Mouse (Mus musculus): ENCODE data around the gene Prss12.

Prss12 gene

GRCm38 (mm10) chr3:123446708-123447537, at the start of gene Prss12:
TSS of gene Prss12 (plus strand) at chr3:123446913.
- peak; percentile 25 to 32 for DNase-seq (ENCODE audit: low spot score in 2 of 2)

GRCm38 (mm10) chr3:123397562-123398481, 48.9 kb upstream of the Prss12 start:
- DNase-seq (ENCODE audit: low spot score in 2 of 2): no peak

- DNase-seq (ENCODE audit: low spot score in 2 of 2): no peak
Observed at GRCm38 (mm10) chr3:123404945-123405344, 41.8 kb upstream of the Prss12 start.

GRCm38 (mm10) chr3:123411821-123412578, 34.7 kb upstream of the Prss12 start:
- no peak for DNase-seq (ENCODE audit: low spot score in 2 of 2)

DNA sequence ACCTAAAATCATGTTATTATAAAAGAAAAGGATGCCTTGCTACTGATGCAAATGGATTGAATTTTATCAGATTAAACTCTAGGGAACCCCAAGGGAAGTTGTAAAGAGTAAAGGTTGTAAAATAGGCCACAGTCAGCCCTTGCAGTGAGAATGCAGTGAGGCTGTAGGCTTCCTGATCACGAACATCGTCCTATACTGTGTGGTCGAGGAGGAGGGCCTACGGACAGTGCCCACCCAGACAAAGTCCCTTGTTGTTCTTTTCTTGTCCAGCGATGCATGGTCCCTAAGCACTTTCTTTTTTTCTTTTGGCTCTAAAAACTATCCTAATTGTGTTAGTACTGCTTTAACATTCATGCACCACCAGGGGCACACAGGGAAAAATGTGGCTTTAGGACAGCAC, 33.5 kb upstream of the Prss12 start:
- no peak for DNase-seq (ENCODE audit: low spot score in 2 of 2)

DNA sequence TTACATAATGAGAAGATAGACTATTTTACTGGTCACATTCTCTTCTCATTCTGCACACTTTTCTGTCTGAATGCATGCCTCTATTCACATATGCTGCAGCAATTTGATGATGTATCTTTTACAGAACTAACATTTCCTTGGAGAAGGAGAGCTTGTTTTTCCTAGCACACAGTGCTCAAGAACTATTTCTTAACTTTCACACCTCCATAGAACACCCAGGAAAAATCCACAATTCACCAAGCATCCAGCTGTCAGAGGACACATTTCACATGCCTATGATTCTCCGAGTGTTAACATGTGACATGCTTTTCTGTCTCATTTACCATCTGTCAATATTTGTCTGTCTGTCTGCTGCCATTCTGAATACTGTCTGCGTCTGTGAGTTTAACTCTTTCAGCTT, 21.1 kb upstream of the Prss12 start:
- DNase-seq (ENCODE audit: low spot score in 2 of 2): no peak

DNA sequence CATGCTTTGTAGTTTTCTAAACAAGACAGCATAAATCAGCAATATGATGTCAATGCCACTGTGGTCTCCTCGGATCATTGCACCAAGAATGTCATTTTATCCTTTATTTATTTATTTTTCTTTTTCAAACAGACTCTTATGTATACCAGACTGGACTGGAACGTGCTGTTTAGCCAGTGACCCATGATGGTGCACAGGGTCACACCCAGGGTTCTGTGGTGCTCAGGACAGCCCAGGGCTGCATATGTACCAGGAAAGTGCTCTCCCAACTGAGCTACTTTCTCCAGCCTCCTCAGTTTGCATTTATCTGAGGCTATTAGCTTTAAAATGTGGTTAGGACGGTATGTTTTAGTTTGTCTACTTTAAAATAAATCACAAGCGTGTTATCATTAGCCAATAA, 18.7 kb upstream of the Prss12 start:
- DNase-seq (ENCODE audit: low spot score in 2 of 2): no peak

GRCm38 (mm10) chr3:123429597-123430458, 16.9 kb upstream of the Prss12 start:
- DNase-seq (ENCODE audit: low spot score in 2 of 2): no peak

DNA sequence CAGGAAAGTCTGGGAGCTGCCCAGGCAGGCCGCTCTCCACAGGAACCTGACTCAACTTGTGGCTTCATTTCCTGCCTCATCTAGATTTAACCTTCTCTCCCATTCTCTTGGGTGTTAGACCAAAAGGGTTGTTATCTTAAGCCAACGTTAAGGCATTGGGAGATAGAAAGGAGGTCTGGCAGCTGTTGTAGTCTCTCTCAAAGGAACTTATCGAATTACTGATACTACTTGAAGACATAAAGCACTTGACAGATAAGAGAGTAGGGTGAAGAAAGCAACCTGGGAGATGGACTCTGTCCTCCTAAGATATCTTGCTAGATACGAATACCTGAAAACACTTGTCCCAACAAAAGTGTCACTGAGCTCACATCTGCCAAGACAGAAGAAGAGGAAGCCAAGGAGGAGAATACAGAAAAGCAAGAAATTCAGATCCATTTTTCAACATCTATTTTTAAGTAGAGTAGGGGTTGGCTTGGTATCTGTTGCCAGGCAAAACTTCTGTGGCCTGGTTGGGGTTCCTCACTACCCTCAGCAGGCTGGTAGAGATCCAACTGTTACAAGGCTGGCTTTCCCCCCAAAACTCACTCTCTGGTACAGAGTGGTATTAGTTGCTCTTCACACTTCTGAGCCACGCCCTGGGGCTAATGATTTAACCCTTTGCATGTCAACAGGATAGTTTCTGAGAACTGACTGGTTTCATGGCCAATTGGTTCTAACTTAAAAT, 14.6 kb upstream of the Prss12 start:
- DNase-seq (ENCODE audit: low spot score in 2 of 2): no peak

DNA sequence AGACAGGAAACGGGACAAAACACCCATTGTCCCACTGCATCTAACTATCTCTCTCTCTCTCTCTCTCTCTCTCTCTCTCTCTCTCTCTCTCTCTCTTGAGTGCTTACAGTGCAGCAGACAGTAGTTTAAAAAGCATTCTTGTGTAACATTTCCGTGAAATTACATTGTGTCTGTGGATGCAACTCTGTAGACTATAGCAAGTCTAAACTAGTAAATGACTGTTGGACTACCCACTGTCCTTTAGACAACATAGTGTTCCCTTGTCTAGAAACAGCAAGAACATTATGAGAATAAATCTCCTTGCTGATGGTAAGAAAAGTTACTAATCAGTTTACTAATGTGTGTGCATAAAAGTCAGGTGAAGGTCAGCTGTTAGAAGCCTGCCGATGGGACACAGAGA, 13.4 kb upstream of the Prss12 start:
- DNase-seq (ENCODE audit: low spot score in 2 of 2): no peak

DNA sequence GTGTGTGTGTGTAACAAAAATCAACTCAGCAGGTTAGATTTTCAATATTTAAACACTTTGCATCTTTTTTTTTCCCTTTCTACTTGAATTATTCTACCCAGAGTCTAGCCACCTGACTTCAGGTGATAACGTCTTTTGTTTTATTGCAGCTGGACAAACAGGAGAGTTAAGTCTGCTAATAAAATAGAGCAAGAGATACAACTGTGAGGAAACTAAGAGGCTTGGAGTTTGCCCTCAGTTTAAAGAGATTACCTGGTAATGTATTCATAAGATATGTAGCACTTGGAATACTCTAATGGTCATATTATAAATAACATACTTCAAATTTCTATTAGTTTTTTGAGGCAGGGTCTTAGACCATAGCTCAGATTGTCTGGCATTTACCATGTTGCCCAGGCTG, 9.1 kb upstream of the Prss12 start:
- no peak for DNase-seq (ENCODE audit: low spot score in 2 of 2)

DNA sequence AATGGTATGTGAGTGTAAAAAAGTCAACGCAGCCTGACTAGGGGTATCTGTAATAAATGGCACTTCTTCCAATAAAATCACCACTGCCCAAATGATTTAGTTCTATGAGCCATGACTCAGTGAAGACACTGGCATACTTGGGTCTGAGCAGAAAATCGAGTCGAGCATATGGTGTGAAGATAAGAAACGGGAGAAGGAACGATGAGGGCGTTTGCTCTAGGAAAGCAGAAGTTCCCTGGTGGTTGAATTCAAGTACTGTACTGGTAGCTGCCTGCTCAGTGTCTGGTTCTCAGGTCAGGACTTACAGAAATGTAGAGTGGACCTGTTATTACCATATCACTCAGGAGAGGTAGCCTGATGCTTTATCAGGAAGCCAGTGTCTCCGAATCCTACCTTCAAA, 6.2 kb upstream of the Prss12 start:
- DNase-seq (ENCODE audit: low spot score in 2 of 2): no peak

- no peak for DNase-seq (ENCODE audit: low spot score in 2 of 2)
Observed at GRCm38 (mm10) chr3:123444466-123444865, 2.2 kb upstream of the Prss12 start.

DNA sequence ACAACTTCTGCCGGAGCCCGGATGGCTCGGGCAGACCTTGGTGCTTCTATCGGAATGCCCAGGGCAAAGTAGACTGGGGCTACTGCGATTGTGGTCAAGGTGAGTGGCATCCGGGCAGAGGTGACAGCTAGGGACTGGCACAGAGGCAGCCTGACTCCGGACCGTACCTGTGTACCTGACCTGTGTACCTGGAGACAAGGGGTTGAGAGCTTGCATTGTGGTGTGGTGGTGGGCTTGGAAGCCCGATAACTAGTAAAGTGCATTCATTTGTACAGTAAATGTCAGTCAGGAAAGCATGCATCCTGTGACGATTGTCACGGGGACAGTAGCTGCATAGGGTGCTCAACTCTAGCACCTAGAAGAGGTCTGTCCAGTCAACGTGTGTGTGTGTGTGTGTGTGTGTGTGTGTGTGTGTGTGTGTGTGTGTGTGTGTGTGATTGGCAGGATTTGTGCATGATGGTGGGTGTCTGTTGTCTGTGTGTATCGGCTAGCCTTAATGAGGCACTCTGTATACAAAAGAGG, 886 bp downstream of the Prss12 start:
- peak in 1 of 2 experiments; percentile 6 for DNase-seq (ENCODE audit: low spot score in 2 of 2)

GRCm38 (mm10) chr3:123448096-123448495, 1.4 kb downstream of the Prss12 start:
- DNase-seq (ENCODE audit: low spot score in 2 of 2): no peak

- DNase-seq (ENCODE audit: low spot score in 2 of 2): no peak
Observed at GRCm38 (mm10) chr3:123450107-123450506, 3.4 kb downstream of the Prss12 start.

GRCm38 (mm10) chr3:123452904-123453303, 6.2 kb downstream of the Prss12 start:
- DNase-seq (ENCODE audit: low spot score in 2 of 2): no peak

GRCm38 (mm10) chr3:123459492-123459891, 12.8 kb downstream of the Prss12 start:
- no peak for DNase-seq (ENCODE audit: low spot score in 2 of 2)

GRCm38 (mm10) chr3:123460436-123460835, 13.7 kb downstream of the Prss12 start:
- DNase-seq (ENCODE audit: low spot score in 2 of 2): no peak

DNA sequence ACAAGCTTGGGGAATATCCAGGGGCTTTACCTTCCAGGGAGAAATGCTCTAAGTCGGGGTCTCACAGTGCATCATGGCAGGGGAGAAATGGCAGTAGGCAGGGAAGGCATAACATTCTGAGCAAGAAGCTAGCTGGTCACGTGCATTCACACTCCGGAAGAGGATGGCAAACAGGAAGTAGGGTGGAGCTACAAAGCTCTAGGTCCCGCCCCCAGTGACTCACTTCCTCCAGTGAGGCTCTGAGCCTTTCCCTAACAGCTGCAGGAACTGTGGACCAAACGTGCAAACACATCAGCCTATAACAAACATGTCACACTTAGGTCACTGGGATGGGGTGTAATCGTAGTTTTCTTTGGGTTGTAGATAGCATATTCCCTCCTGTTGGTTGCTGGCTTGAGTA, 15.6 kb downstream of the Prss12 start:
- no peak for DNase-seq (ENCODE audit: low spot score in 2 of 2)
